Mouse (Mus musculus): Measurements from ENCODE around the gene B4galnt2.

DNA sequence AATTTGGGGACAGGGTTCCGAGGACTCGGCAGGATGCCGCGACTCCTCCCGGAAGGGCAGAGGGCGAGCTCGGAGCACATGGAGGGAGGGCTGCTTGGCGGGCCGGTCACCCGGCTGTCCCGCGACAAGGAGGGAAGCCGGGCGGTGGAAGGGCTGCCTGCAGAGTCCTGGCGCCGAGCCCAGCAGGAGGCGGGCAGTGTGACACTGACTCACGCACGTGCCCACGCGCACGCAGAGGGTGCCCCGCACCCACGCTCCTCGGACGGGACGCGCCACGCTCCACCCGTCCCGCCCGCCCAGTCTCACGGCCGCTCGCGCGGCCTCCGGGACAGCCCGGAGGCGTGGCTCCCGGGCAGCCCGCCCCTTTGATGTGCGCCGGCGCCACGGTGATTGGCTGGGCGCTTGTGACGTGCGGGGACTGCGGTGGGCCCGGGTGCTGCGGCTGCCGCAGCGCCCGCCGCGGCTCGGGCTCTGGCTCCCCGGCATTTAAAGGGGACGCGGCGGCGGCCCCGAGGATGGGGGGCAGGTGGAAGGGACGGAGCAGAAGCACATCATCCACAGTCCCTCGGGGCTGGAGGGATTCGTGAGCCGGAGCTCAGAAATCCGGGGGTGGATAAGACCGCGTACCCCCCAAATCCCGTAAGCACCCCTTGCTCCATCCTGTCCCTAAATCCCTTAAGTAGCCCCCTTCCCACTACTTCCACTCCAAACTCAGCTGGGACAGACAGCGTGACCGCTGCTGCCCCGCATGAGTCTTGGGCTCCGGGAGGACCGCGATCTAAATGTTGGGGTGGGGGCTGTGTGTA, 90.4 kb downstream of the B4galnt2 start, which contains the start of gene Phospho1:
- TF ChIP-seq CTCF (IDR thresholded peaks at IDR 0.05; ENCODE audit: insufficient read depth, low read length) (no peak), POLR2A (IDR thresholded peaks at IDR 0.05; ENCODE audit: borderline replicate concordance, extremely low read depth, low read depth, low read length) (peak; percentile 58; the same call in 1 of the 2 replicates)

Data from lung, adult 2 months (tissue).